Mouse (Mus musculus) left cerebral cortex, adult 11 months (tissue): ENCODE results near the gene Zfp385b.

ENCODE experiments used
- DNase-seq: peaks from one replicate; pipeline ENCODE4 v3.0.0; 2022; ENCODE audit warnings: low spot score

The Zfp385b gene

DNA sequence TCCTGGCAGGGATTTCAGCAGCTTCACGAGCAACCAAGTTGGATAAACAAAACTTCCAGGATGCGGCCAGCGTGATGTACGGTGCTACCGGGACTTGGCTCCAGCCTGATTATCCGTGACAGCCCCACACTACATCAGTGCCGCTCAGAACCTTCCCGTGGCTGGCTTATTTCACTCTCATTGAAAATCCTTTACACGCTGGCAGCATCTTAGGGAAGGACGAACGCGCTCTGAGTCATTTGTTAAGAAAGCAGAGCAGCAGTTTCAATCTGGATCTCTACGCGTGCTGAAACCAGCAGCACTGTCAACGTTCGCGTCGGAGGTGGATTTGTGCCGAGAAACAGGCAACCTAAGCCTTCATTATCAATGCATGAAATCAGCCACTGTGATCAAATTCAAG lies 116.4 kb downstream of the Zfp385b start:
- DNase-seq: no peak

DNA sequence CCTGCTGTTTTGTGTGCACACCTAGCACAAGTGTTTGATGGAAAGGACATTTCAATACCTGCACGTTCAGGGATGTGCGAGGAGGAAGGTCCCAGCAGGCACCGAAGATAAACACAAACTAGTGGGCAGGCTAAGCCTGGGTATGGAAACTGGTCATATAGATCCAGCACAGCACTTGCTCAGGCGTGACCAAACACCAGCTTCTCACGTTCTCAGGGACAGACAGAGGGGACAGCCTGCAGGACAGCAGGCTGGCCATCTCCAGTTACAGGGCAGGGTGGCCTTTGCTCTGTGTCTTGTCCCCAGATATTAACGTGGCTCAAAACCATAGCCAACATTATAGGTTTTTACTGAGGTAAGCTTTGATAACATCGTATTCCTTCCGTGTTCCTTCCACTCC lies 128.3 kb downstream of the Zfp385b start:
- DNase-seq: no peak

DNA sequence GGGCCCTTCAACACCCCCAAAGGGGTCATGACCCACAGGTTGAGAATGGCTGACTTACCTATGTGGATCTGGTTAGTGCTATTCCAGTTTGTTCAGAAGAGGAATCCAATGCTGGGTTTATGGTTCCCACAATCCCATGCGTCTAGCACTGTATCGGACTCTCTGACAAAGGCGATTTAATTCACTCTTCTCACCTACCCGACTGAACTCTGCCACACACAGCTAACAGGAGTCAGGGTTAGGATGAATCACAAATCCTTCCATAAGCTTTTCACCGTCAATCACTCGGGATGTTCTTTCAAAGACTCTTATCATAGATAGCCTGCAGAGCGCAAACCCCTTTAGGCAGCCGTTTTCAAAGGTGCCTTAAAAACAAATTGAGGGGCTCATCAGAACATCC lies 129.1 kb downstream of the Zfp385b start:
- DNase-seq: no peak

DNA sequence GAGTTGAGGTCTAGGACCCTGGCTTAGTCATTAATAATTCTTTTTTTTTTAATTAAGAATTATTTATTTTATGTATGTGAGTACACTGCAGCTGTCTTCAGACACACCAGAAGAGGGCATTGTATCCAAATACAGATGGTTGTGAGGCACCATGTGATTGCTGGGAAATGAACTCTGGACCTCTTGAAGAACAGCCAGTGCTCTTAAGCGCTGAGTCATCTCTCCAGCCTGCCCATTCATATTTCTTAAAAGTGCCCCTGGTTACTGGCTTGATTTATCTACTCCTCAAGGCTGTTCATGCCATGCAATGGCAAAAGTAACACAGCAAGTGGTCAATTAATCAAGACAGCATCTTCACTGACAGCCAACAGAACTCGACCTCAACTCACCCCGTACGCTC lies 130.8 kb downstream of the Zfp385b start:
- no peak for DNase-seq

DNA sequence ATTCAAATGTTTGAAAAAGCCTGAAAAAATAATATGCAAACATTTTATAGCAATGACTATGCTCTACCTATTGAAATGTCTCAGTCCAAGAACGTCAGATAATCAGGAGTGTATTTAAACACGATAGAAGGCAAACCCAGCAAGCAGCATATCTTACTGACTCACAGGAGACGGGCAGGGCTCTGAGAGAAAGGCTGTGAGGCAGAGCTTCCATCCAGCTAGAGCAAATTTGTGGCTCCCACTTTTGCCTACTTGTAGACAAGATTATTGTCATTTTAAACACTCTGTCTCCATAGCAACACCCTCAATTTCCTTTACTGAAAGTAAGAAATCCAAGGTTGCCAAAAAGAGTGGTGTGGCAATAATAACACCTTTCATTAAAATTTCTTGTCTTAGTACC lies 135.4 kb downstream of the Zfp385b start:
- no peak for DNase-seq

DNA sequence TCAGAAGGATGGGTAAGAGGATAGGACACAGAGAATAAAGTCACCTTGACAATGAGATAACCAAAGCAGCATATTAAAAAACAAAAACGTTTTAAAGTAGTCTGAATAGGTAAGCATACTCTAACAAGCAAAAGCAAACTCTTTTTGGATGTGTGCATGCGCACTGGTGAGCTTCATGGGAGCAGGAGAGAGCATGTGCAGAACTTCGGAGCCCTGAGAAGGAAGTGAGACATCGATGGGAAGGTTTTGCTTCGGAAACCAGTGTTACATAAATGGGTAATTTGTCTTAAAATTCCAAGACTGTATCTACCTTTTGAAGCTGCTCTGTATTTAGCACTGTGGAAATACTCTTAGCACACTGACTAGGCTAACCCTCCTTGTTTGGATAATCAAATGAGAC lies 137.2 kb downstream of the Zfp385b start:
- DNase-seq: no peak

DNA sequence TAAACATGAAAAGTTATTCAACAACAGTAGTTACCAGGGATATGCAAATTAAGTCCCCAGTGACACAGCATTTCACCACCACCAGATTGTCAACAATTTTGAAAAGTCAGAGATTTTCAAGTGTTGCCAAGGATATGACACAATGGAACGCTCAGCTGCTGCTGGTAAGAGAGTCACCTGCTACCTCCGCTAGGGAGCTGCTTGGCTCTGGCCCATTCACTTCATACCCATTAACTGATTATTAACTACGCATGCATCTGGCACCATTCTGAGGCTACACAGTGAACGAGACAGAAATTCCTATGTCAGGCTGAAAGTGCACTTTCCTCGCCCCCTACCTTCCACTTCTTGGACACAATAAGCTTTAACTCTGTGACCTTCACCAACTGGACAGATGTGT lies 137.7 kb downstream of the Zfp385b start:
- DNase-seq: no peak

DNA sequence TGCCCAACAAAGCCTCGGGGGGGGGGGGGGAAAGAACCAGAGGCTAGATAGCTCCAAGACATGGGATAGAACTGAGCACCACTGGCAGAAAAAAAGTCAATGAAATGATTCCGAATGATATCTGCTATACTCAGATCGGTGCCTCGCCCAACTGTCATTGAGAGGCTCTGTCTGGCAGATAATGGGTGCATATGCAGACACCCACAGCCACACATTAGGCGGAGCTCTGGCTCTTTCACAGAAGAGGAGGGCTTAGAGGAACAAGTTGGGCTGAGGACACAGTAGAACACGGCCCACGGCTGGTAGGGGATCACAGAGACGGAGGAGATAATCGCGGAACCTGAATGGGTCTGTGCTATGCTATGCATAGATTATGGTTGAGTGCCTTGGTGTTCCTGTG lies 145.7 kb downstream of the Zfp385b start:
- no peak for DNase-seq

DNA sequence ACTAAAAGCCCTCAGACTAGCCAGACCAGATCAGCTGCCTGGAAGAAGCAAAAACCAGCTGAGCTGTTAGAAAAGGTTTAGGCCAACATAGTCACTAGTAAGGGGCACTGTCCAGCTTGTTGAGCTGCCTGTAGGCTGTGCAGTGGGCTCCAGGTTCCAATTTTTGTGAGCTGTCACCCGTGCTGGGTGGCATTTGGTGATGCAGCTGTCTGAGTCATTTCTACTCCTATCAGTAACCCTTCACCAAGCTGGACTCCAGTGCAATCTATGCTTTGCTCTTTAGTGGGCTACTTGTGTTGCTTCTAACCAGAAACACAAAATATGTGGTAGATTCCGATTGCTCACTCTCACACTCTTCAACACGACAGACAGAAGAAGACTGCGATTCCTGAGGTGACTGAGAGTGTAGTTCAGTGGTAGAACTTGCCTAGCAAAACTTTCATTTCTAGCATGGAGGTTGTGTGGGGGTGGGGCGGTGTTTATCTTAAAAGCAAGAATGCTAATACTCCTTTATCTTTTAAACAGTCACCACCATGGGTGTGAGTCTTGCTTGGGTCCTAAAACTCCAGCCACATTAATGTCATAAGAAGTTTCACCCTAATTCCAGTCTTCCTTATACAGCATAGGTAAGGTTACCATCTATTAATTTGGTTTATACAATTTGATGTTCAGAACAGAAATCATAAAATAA lies 147.1 kb downstream of the Zfp385b start:
- no peak for DNase-seq

DNA sequence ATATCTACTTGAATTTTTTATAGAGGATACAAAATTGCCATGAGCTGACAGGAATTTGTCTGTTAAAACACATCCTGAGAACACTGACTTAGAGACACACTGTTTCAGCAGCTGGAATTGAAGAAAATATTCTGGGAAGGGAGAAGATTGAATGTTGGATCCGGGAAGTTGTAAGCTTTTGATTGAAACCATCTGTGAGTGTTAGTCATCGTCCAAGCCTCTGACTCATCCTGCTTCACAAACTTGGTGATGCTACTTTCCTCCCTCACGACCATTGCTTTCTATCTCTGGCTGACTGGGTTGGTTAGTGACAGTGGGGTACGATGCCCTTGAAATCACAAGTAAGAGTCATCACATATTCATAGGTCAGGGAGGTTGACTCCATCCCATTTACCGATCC lies 157.3 kb downstream of the Zfp385b start:
- DNase-seq: peak; percentile 28

DNA sequence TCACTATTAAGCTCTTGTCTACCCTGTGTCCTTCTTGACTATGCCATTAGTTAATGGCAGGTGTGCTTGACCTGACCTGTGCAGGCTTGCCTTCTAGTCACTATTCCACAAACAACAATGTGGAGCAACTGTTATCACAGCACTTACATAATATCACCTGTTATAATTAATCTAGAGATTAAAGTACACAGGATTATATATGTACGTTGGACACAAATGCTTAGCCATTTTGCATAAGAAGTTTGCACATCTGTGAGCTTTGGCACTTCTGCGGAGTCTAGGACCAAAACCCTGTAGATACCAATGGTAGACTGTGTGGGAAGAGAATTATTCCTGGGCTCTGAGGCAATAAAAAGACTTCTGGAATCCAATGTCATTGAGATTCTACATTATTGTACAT lies 165.8 kb downstream of the Zfp385b start:
- DNase-seq: no peak

DNA sequence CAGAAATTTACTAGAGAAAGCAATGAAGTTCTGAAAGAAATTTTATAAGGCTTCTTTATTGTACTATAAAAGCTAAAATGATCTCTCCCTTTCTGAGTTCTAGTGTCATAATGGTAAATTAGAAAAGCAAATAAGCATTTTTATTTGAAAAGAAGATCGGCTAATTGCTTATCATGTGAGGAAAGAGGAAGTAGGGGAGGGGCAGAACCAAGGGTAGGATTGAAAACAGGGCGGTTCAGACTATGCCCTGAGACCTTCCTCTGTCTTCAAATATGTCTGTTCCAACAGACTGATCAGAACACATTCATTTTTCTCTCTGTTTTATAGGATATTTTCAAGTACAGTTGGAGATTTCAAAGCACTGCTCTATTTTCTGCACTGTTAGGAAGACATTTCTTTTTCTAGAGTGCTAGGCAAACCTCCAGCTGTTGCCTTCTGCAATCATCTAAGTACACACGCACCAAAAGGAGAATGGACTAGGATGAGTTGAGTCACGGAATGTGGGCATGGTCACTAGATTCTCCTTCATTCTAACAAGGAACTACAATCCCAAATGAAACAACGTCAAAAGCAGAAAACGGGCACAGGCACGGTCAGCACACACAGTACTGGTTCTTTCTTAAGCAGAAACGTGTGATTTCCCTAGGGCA lies 177.8 kb downstream of the Zfp385b start:
- no peak for DNase-seq

DNA sequence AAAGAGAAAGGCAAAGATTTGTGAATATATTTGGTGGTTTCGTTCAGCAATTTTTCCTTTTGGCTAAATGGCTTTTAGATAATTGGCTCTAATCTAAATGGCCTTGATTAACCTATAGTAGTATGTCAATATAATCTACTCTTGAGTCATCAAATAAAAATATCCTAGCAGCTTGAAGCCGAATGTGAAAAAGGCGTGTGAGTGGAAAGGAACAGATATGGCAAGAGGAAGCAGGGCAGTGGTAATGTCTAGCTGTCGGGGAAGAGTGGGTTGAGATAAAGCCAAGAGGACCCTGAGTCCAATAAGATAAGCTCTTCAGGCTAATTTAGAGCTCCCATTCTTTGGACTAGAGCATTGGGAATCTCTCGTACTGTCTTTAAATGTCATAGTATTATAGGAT lies 179.4 kb downstream of the Zfp385b start:
- DNase-seq: no peak

DNA sequence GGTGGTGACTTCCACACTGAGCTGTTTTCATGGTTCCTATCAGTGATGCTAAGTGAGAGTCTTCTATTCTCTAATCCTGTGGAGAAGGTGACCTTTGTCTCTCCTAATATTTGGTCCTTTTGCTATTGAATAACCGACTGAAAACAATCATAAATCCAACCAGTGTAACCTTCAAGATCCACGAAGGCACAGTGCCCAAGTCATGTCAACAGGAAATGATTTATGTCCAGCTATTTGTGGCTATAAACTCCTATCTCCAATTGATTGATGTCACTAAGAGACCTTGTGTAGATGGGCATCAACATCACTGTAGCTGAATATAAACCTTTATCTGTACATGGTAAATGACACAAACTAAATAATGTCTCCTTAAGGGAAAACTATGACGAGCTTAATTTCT lies 187.8 kb downstream of the Zfp385b start:
- DNase-seq: no peak

DNA sequence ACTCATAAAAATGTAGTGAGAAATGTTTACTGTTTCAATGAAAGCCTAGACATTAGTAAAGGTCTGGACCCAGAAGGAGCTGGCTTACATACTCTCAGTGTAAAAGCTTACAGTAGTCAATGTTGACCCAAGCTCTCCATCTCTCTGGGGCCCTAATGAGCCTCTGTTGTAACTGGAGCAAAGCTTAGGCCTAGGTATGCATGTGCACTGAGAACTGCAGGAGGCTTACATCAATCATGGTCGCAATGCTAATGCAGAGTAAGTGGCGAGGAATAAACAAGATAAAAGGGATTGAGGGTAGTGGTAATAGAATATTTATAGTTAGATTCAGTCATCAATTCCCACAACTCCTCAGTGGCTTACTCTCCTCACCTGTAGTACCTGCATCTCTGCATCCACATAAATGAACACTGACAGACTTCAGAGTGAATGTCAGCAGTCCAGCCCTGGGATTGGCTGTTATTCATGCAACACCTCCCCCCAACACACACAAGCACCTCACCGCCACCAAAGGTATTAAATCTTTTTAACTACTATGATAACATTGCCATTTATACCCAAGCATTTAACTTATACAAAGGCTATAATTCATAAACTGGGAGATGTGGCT lies 191.7 kb downstream of the Zfp385b start:
- DNase-seq: no peak

DNA sequence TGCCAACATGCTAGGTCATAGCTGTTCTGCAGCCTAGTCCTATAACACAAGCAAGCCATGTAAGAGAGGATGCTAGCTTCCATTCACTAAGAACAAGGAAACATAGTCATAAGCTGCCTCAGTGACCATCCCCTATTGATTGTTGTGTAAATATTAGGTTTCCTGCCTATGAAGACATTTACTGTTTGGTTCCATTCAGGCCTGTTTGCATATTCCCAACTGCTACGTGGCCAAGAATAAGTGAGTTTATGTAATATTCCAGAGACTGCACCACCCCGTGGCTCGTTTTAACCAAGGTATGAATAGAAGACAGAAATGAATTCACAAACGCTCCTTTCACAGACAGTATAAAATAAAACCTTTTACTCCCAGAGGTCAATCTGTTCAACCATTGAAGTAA lies 200.8 kb downstream of the Zfp385b start:
- DNase-seq: no peak

DNA sequence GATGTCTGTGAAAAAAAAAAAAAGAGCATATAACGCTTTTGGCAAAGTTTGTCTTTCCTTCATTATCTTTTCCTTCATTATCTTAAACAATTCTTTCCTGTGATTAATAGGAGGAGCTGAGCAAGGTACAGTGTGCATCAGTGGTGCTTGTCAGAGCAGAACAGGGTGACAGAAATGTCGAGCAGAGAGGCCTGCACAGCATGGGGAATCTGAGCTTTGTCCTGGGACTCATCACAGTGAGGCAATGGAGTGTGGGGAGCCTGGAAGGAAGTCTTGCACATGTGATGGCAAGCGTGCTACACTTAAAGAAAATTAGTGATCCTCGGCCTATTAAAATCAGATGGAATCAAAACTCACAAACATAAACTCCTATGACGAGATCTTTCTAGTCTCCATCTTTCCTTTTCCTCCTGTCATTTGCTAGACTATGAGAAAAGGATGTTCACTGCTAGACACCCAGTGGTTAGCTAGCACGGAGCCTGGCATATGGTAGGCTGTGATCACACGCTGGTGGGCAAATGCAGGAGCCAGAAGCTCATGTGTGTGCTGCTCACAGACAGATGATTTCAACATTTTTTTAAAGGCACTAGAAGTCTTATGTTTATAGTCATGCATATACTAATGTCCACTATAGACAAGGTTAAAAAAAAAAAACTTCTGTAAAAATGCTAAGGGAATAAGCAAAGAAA lies 209.0 kb downstream of the Zfp385b start:
- no peak for DNase-seq

DNA sequence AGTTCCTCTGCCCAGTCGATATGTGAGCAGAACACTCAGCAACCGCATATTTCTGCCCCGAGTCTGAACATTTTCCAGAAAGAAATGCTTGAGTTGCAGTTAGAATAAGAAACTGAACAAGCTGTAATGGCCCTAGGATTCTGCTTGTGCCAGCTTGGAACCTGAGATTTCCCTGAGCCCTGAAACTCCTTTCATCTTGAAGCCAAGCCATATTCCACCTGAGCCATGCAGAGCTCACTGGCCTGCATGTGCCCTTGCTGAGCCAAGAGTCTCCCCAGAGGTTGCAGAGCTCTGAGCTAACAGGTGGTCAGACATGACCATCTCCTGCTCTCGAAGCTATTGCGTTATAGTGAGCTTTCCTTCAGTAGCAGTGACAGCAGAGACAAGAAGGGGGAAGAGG lies 210.0 kb downstream of the Zfp385b start:
- DNase-seq: no peak

DNA sequence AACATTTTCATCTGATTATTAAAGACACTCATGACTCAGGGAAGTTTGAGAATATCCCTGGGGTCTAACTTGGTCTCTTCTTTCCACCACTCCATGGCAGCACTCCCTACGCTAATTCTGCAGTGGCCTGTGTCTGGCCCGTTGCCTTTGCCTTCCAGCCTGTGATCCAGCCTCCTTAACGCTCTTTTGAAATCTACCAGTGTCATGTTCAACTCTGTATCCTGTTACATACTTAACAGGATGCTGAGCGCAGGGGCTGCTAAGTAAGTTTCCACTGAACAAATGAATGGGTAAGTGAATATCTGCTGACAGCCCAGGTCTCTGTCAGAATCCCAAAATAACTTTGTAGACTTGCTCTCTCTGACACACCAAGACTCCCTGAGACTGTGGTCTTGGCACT lies 210.8 kb downstream of the Zfp385b start:
- DNase-seq: no peak

DNA sequence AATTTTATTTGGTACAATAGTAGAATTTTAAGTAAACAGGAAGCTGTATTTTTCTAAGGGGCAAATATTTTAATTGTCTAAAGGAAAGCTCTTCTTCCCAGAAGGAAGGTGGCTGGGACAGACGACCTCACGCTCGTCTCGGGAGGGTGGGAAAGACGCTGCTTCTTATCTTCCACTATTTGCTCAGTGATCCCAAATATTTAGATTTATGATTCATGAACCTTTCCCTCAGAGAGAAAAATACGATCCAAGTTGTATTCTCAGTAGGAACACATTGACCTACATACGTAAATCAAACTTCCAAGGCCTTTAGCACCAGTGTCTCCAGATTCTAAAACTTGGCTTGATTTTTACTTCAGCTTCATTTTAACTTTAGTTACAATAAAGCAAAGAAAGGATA lies 226.0 kb downstream of the Zfp385b start:
- DNase-seq: no peak

DNA sequence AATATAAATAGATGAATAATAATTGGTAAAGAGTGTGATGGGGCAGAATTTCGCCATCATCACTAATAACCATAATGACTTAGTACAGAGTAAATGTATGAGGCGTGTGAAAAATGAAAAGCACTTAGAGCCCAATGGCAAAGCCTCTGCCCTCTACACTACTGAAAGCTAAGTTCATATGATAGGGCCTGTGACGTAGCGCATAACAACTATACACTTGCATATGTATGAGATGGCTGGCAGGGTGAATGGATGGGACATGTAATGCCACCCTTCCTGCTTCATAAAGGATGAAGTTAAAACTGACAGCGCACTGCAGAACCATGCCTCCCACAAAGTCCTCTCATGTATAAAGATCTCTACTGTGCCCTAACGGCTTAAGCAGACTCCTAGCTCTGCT lies 226.9 kb downstream of the Zfp385b start:
- no peak for DNase-seq

DNA sequence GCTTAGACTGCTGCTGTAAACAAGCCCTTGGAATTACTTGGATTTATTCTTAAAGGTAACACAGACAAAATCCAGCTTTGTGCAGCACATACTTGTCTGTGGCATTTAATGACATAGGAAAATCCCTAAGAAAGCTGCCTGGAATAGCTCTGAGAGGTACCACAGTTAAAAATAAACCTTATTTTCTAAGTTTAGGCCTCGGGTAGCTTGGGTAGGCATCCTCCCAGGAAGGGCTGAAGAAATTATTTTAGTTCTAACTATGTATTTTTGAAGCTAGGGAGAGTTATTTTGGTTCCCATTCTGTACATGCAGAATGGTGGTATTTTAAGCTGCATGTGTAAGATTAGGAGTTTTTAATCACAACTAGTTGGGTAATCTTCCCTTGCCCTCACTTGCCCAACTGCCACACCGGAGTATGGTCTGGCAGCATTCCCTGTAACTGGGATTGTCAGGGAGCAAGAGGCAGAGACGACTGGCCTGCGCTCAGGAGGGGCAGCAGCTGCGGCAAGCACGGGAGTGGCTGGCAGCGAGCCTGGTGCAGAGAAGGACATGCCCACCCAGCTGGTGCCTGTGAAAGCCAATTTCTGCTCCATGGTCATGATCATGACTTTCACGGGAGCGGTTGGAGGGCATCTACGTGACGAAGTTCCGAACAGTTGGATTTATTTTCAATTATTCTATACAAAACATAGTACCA lies 230.1 kb downstream of the Zfp385b start:
- no peak for DNase-seq

DNA sequence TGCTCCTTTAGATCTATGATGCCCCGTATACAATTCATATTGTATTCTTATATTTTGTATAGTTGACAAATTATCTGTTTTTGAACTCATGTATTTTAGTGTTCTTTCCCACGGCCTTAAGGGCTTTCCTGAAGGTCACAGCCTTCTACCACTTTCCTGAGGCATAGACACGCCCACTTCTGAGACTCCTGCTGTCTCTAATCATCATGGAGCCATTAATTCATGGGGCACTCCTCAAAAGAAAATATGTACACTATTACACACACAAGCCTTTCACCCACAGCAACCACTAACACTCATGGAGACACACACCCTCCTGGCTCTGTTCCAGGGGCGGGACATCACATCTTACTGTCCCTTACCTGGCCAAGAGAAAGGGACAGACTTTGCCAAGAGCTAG lies 232.1 kb downstream of the Zfp385b start:
- no peak for DNase-seq
